Mouse (Mus musculus) liver, postnatal 0 days (tissue): ENCODE measurements at regions not wholly inside any gene's neighbourhood (a gene's known extent, or its start where the extent isn't known, plus 50 kb on each side); places are given as distances from the start of the nearest gene placed in this dataset.

ENCODE experiments used
- ATAC-seq: fragments of 200-750 bp; cut with Nextera tagmentation; 2 replicates; pipeline ENCODE4 v1.8.0; 2017; ENCODE audit warnings: mild to moderate bottlenecking, moderate library complexity
- DNase-seq: peaks from one replicate; pipeline ENCODE4 v3.0.0-alpha.2; 2016
- H3K27ac ChIP-seq: fragments of 300-500 bp; sonication (generic); 2 replicates; pipeline ENCODE4 v1.5.1; 2014; ENCODE audit warnings: antibody characterized with exemption, moderate library complexity, mild to moderate bottlenecking, low read depth
- H3K27me3 ChIP-seq: fragments of 300-500 bp; sonication (generic); 2 replicates; pipeline ENCODE4 v1.6.1; 2014; ENCODE audit warnings: low read length, control low read depth, mixed read lengths; ENCODE audit not compliant: insufficient read depth
- H3K36me3 ChIP-seq: fragments of 300-500 bp; sonication (generic); replicated peaks from 2 replicates; pipeline ENCODE4 v1.6.1; 2014; ENCODE audit warnings: mild to moderate bottlenecking, control low read depth, low read length, moderate library complexity, mixed read lengths; ENCODE audit not compliant: insufficient read depth
- H3K4me1 ChIP-seq: fragments of 300-500 bp; sonication (generic); 2 replicates; pipeline ENCODE4 v1.6.1; 2014; ENCODE audit warnings: antibody characterized with exemption, mild to moderate bottlenecking, control low read depth; ENCODE audit not compliant: insufficient read depth
- H3K4me2 ChIP-seq: fragments of 300-500 bp; sonication (generic); 2 replicates; pipeline ENCODE4 v1.6.1; 2014; ENCODE audit warnings: low read depth, mild to moderate bottlenecking, low read length, moderate library complexity, mixed read lengths
- H3K4me3 ChIP-seq: fragments of 300-500 bp; sonication (generic); 2 replicates; pipeline ENCODE4 v1.5.1; 2014; ENCODE audit warnings: low read depth, low read length
- H3K9ac ChIP-seq: fragments of 300-500 bp; sonication (generic); replicated peaks from 2 replicates; pipeline ENCODE4 v1.6.1; 2014; ENCODE audit warnings: mild to moderate bottlenecking, moderate library complexity
- H3K9me3 ChIP-seq: fragments of 300-500 bp; sonication (generic); 2 replicates; pipeline ENCODE4 v1.6.1; 2016; ENCODE audit warnings: mild to moderate bottlenecking, control low read depth, low read length, mixed read lengths
- CTCF ChIP-seq: sonication (generic); IDR thresholded peaks from 2 replicates; pipeline ENCODE4 v1.5.1; 2016; ENCODE audit warnings: antibody characterized with exemption, low read depth
- EP300 ChIP-seq: IDR thresholded peaks from 2 replicates; pipeline ENCODE4 v1.6.1; 2016; ENCODE audit warnings: antibody characterized with exemption, low read depth, mild to moderate bottlenecking
- WGBS: fragments of 180-500 bp; shearing (Covaris S2); extraction: QIAGEN DNeasy Blood & Tissue Kit; methylation state at CpG from one replicate; pipeline ENCODE4 v1.1.7; 2014; ENCODE audit not compliant: insufficient replicate concordance; 5-methylcytosine and 5-hydroxymethylcytosine counted together

GRCm38 (mm10) chr14:14552201-14552600 is 149.9 kb upstream of the Slc4a7 start:
- H3K4me3 ChIP-seq, result no peak overlapping the region
- TF ChIP-seq EP300, result no peak
- H3K4me2 ChIP-seq, result no peak overlapping the region
- no peaks in the 10 kb centered on the region for H3K36me3 ChIP-seq
- H3K4me1 ChIP-seq, result no peaks in the 10 kb centered on the region
- no peaks in the 10 kb centered on the region for H3K9me3 ChIP-seq
- H3K9ac ChIP-seq, result no peak overlapping the region
- DNase-seq (no peak), ATAC-seq (no peak)
- no peaks in the 10 kb centered on the region for H3K27me3 ChIP-seq
- 65% methylated on average over 2 of the region's 2 CpGs for WGBS
- no peak overlapping the region for H3K27ac ChIP-seq

- no peaks in the 10 kb centered on the region for H3K9me3 ChIP-seq
- no peak for TF ChIP-seq CTCF
- no peak for TF ChIP-seq EP300
- no peak overlapping the region for H3K4me3 ChIP-seq
- no peaks in the 10 kb centered on the region for H3K27me3 ChIP-seq
- 66% methylated on average over 4 of the region's 4 CpGs for whole genome bisulfite sequencing
- H3K27ac ChIP-seq, result no peak overlapping the region
- H3K9ac ChIP-seq, result no peak overlapping the region
- ATAC-seq (no peak), DNase-seq (no peak)
- H3K36me3 ChIP-seq, result no peaks in the 10 kb centered on the region
- no peaks in the 10 kb centered on the region for H3K4me1 ChIP-seq
- H3K4me2 ChIP-seq, result no peak overlapping the region
Measured at GRCm38 (mm10) chr14:14574851-14575250, 127.2 kb upstream of the Slc4a7 start.

- no peak overlapping the region for H3K4me2 ChIP-seq
- H3K27ac ChIP-seq, result 0 out of 2 replicates have a peak overlapping the region, but pooled peaks have one; percentile 18
- no peaks in the 10 kb centered on the region for H3K27me3 ChIP-seq
- no peak overlapping the region for H3K4me3 ChIP-seq
- TF ChIP-seq EP300 (no peak), CTCF (no peak)
- DNase-seq (no peak), ATAC-seq (peak; percentile 66; the same call in 1 of the 2 replicates)
- no peaks in the 10 kb centered on the region for H3K36me3 ChIP-seq
- H3K4me1 ChIP-seq, result 0 out of 2 replicates have a peak, but pooled peaks cover 3% of the 10 kb centered on the region
- 61% methylated on average over 2 of the region's 2 CpGs for WGBS
- no peaks in the 10 kb centered on the region for H3K9me3 ChIP-seq
- H3K9ac ChIP-seq, result no peak overlapping the region
Measured at GRCm38 (mm10) chr14:14591939-14592338, 110.1 kb upstream of the Slc4a7 start.

GRCm38 (mm10) chr14:14594753-14595152 is 107.3 kb upstream of the Slc4a7 start:
- Histone ChIP-seq H3K4me2 (no peak overlapping the region), H3K4me3 (no peak overlapping the region), H3K36me3 (no peaks in the 10 kb centered on the region), H3K4me1 (0 out of 2 replicates have a peak, but pooled peaks cover 3% of the 10 kb centered on the region), H3K9ac (no peak overlapping the region), H3K27me3 (no peaks in the 10 kb centered on the region), H3K9me3 (no peaks in the 10 kb centered on the region), H3K27ac (no peak overlapping the region)
- no peak for DNase-seq
- TF ChIP-seq EP300, result no peak
- no peak for TF ChIP-seq CTCF
- ATAC-seq, result no peak
- 62% methylated on average over 6 of the region's 6 CpGs for WGBS

- H3K27me3 ChIP-seq, result no peaks in the 10 kb centered on the region
- H3K4me2 ChIP-seq, result no peak overlapping the region
- 71% methylated on average over 3 of the region's 3 CpGs for WGBS
- H3K9ac ChIP-seq, result no peak overlapping the region
- H3K9me3 ChIP-seq, result no peaks in the 10 kb centered on the region
- H3K4me3 ChIP-seq, result no peak overlapping the region
- no peak overlapping the region for H3K27ac ChIP-seq
- no peaks in the 10 kb centered on the region for H3K36me3 ChIP-seq
- TF ChIP-seq EP300, result no peak
- no peak for TF ChIP-seq CTCF
- DNase-seq, result no peak
- ATAC-seq, result no peak
- H3K4me1 ChIP-seq, result 0 out of 2 replicates have a peak, but pooled peaks cover 3% of the 10 kb centered on the region
Measured at GRCm38 (mm10) chr14:14596057-14596809, 105.8 kb upstream of the Slc4a7 start.

- Histone ChIP-seq H3K27me3 (no peaks in the 10 kb centered on the region), H3K4me3 (no peak overlapping the region), H3K36me3 (no peaks in the 10 kb centered on the region), H3K9me3 (no peaks in the 10 kb centered on the region), H3K27ac (peak overlapping the region; percentile 36; the same call in 1 of the 2 replicates), H3K4me2 (peak overlapping the region; percentile 36; the same call in 1 of the 2 replicates), H3K9ac (no peak overlapping the region), H3K4me1 (0 out of 2 replicates have a peak, but pooled peaks cover 3% of the 10 kb centered on the region)
- DNase-seq (no peak), ATAC-seq (no peak)
- no peak for TF ChIP-seq EP300
- TF ChIP-seq CTCF, result no peak
- WGBS, result 43% methylated on average over 2 of the region's 2 CpGs
Measured at GRCm38 (mm10) chr14:14599586-14599985, 102.5 kb upstream of the Slc4a7 start.
